Mouse (Mus musculus) embryonic fibroblast, embryonic 13.5 days (primary cell): ENCODE results near the gene Egf.

Source experiments
- CTCF ChIP-seq: IDR thresholded peaks from 2 replicates; pipeline ENCODE4 v1.5.1; 2011; ENCODE audit warnings: mild to moderate bottlenecking, control low read depth, low read length, moderate library complexity, borderline replicate concordance; ENCODE audit not compliant: insufficient read depth
- POLR2A ChIP-seq: IDR thresholded peaks from 2 replicates; pipeline ENCODE4 v1.6.1; 2011; ENCODE audit warnings: low read depth, mild to moderate bottlenecking, control low read depth, low read length, moderate library complexity

DNA sequence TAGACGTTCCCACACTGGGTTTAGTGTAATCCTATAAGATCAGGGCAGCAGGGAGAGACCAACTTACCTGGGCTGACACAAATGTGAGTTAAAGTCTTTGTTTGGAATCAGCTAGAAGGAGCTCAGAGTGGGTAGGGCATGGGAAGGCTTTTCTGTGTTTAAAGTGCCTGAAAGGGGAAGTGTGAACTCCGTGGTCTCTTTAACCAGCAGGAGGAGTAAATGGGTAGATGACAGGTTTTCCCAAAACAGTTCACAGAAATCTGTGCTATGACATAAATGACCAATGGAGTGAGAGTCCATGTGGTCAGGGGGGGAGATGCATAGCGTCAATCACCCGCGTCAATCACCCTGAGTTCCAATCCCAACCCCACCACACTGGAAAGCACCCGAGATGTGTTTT is 23.5 kb downstream of the Egf start:
- no peak for TF ChIP-seq CTCF
- TF ChIP-seq POLR2A: no peak
